Mouse (Mus musculus) MEL (cell line): Measurements from ENCODE around the gene Fam19a2. TPM values are rescaled to one million over a fixed set of nuclear protein-coding genes. Genes with fewer than 3 reads are reported as not detected.
A peak's percentile ranks its signal among the peaks of the same experiment; 100 is the strongest.

Experiments used
- DNase-seq: peaks from one replicate; pipeline ENCODE4 v3.0.0; 2011; ENCODE audit warnings: low read depth, low spot score
- H3K27ac ChIP-seq: 2 replicates; pipeline ENCODE4 v1.5.1; 2012; ENCODE audit warnings: low read depth, mild to moderate bottlenecking, control low read depth, low read length, moderate library complexity; ENCODE audit not compliant: control insufficient read depth
- H3K27me3 ChIP-seq, 2 experiments: fragments of 150-350 bp in 1 of 2; sonication (generic) in 1 of 2; 2 replicates each; pipeline ENCODE4 v1.6.1; 2012; ENCODE audit warnings: low read length in 2 of 2, mild to moderate bottlenecking in 2 of 2, improper control_type of control experiment in 1 of 2, moderate library complexity in 1 of 2; ENCODE audit not compliant: insufficient read depth in 2 of 2, control insufficient read depth in 1 of 2
- H3K36me3 ChIP-seq, 2 experiments: 2 replicates each; pipeline ENCODE4 v1.6.1; 2012 to 2014; ENCODE audit warnings: low read length in 2 of 2, improper control_type of control experiment in 1 of 2, inconsistent platforms in 1 of 2, mild to moderate bottlenecking in 1 of 2; ENCODE audit not compliant: insufficient read depth in 2 of 2, control insufficient read depth in 1 of 2
- H3K4me1 ChIP-seq, 2 experiments: fragments of 150-350 bp in 1 of 2; sonication (generic) in 1 of 2; 2 replicates each; pipeline ENCODE4 v1.6.1; 2012; ENCODE audit warnings: low read length in 2 of 2, improper control_type of control experiment in 1 of 2, mild to moderate bottlenecking in 1 of 2; ENCODE audit not compliant: insufficient read depth in 2 of 2, control insufficient read depth in 1 of 2
- H3K4me3 ChIP-seq, 2 experiments: fragments of 150-350 bp in 1 of 2; sonication (generic) in 1 of 2; 2 replicates each; pipeline ENCODE4 v1.5.1; 2012; ENCODE audit warnings: low read depth in 2 of 2, low read length in 2 of 2, mild to moderate bottlenecking in 2 of 2, moderate library complexity in 2 of 2, control low read depth in 1 of 2, improper control_type of control experiment in 1 of 2; ENCODE audit not compliant: control insufficient read depth in 1 of 2, insufficient read depth in 1 of 2
- H3K79me2 ChIP-seq: 2 replicates; pipeline ENCODE4 v1.6.1; 2012; ENCODE audit warnings: mild to moderate bottlenecking, low read length, moderate library complexity; ENCODE audit not compliant: control insufficient read depth, poor library complexity, insufficient read depth
- H3K9ac ChIP-seq: 2 replicates; pipeline ENCODE4 v1.6.1; 2012; ENCODE audit warnings: low read depth, mild to moderate bottlenecking, control low read depth, low read length, moderate library complexity; ENCODE audit not compliant: control insufficient read depth, poor library complexity, severe bottlenecking
- H3K9me3 ChIP-seq: fragments of 150-350 bp; sonication (generic); replicated peaks from 2 replicates; pipeline ENCODE4 v1.6.1; 2012; ENCODE audit warnings: mild to moderate bottlenecking, low read length, improper control_type of control experiment, moderate library complexity; ENCODE audit not compliant: insufficient read depth
- BHLHE40 ChIP-seq: IDR thresholded peaks from 2 replicates; pipeline ENCODE4 v1.6.1; 2012; ENCODE audit warnings: low read depth, mild to moderate bottlenecking, inconsistent platforms, low read length, improper control_type of control experiment, borderline replicate concordance
- CTCF ChIP-seq, 3 experiments: IDR thresholded peaks in 2 of 3; conservative IDR thresholded peaks in 1 of 3; 2 replicates each; pipeline ENCODE4 v1.5.1; 2011 to 2012; ENCODE audit warnings: low read length in 3 of 3, low read depth in 2 of 3, mild to moderate bottlenecking in 2 of 3, improper control_type of control experiment in 1 of 3, inconsistent platforms in 1 of 3, mixed read lengths in 1 of 3, moderate library complexity in 1 of 3; ENCODE audit not compliant: control insufficient read depth in 1 of 3, insufficient read depth in 1 of 3, poor library complexity in 1 of 3, severe bottlenecking in 1 of 3
- ELF1 ChIP-seq: IDR thresholded peaks from 2 replicates; pipeline ENCODE4 v1.6.1; 2014; ENCODE audit warnings: low read depth, mild to moderate bottlenecking, inconsistent platforms, low read length, improper control_type of control experiment, moderate library complexity
- JUND ChIP-seq: IDR thresholded peaks from 2 replicates; pipeline ENCODE4 v1.6.1; 2011; ENCODE audit warnings: low read depth, mild to moderate bottlenecking, improper control_type of control experiment, low read length
- KAT2A ChIP-seq: conservative IDR thresholded peaks from 2 replicates; pipeline ENCODE4 v1.6.1; 2012; ENCODE audit warnings: low read depth, low read length, improper control_type of control experiment, inconsistent platforms
- MEF2A ChIP-seq: IDR thresholded peaks from 2 replicates; pipeline ENCODE4 v1.6.1; 2014; ENCODE audit warnings: low read depth, mild to moderate bottlenecking, inconsistent platforms, low read length, improper control_type of control experiment; ENCODE audit not compliant: poor library complexity, insufficient replicate concordance, severe bottlenecking; ENCODE audit errors: extremely low read depth
- POLR2AphosphoS5 ChIP-seq: IDR thresholded peaks from 2 replicates; pipeline ENCODE4 v1.6.1; 2012; ENCODE audit warnings: low read depth, borderline replicate concordance, mild to moderate bottlenecking, inconsistent platforms, low read length, moderate library complexity, mixed read lengths
- RAD21 ChIP-seq: IDR thresholded peaks from 2 replicates; pipeline ENCODE4 v1.6.1; 2011; ENCODE audit warnings: mild to moderate bottlenecking, low read depth, low read length, improper control_type of control experiment
- SMC3 ChIP-seq: IDR thresholded peaks from 2 replicates; pipeline ENCODE4 v1.6.1; 2011; ENCODE audit warnings: low read depth, low read length, improper control_type of control experiment
- TBP ChIP-seq: IDR thresholded peaks from 2 replicates; pipeline ENCODE4 v1.8.0; 2011; ENCODE audit warnings: low read depth, low read length, improper control_type of control experiment
- TCF12 ChIP-seq: IDR thresholded peaks from 2 replicates; pipeline ENCODE4 v1.6.1; 2014; ENCODE audit warnings: low read depth, mild to moderate bottlenecking, inconsistent platforms, low read length, improper control_type of control experiment, moderate library complexity
- ZC3H11A ChIP-seq: IDR thresholded peaks from 2 replicates; pipeline ENCODE4 v1.6.1; 2012; ENCODE audit warnings: low read depth, mild to moderate bottlenecking, inconsistent platforms, low read length, improper control_type of control experiment
- ZKSCAN1 ChIP-seq: IDR thresholded peaks from 2 replicates; pipeline ENCODE4 v1.6.1; 2012; ENCODE audit warnings: low read depth, mild to moderate bottlenecking, inconsistent platforms, low read length, improper control_type of control experiment, moderate library complexity
- ZMIZ1 ChIP-seq: IDR thresholded peaks from 2 replicates; pipeline ENCODE4 v1.6.1; 2012; ENCODE audit warnings: low read depth, mild to moderate bottlenecking, inconsistent platforms, low read length, improper control_type of control experiment, moderate library complexity
- polyA plus RNA-seq, 2 experiments: library from polyadenylated mRNA; stranded (reverse) in 1 of 2; unstranded in 1 of 2; fragments of >175 nt in 1 of 2; fragments of >200 nt in 1 of 2; gene quantifications; 2 replicates each; pipeline versions ENCODE4 v1.2.1 to v1.2.4; 2012; ENCODE audit warnings: low replicate concordance in 2 of 2, low read depth in 1 of 2; ENCODE audit not compliant: insufficient read length in 2 of 2, insufficient read depth in 1 of 2, missing spikeins in 1 of 2
- total RNA-seq: library from RNA; depleted of rRNA; stranded (reverse); fragments of 300-350 nt; gene quantifications from 2 replicates; pipeline ENCODE4 v1.2.3, GENCODE M21; 2012

Gene Fam19a2
- total and polyA plus RNA-seq, 3 experiments: not detected

GRCm38 (mm10) chr10:123251904-123252303 is 11.9 kb upstream of the Fam19a2 start:
- Histone ChIP-seq H3K27me3 (no peaks in the 10 kb centered on the region; a peak in 2 of 4 replicates), H3K4me1 (no peaks in the 10 kb centered on the region)

GRCm38 (mm10) chr10:123254299-123254698 is 9.5 kb upstream of the Fam19a2 start:
- no peaks in the 10 kb centered on the region for H3K9me3 ChIP-seq
- H3K79me2 ChIP-seq: no peaks in the 10 kb centered on the region
- no peak overlapping the region; a peak in 1 of 4 replicates for H3K4me3 ChIP-seq
- TF ChIP-seq BHLHE40 (no peak), RAD21 (peak; percentile 49), CTCF (IDR thresholded peaks at IDR 0.05 in 2 of 3, conservative IDR thresholded peaks at IDR 0.05 in 1 of 3; ENCODE audit: control insufficient read depth in 1 of 3, insufficient read depth in 1 of 3, low read depth in 2 of 3, low read length in 3 of 3, poor library complexity in 1 of 3, severe bottlenecking in 1 of 3) (peak; percentile 54 to 77 (median 66)), ZC3H11A (peak; percentile 15; the same call in 1 of the 2 replicates), TCF12 (no peak), SMC3 (peak; percentile 60)
- H3K27me3 ChIP-seq: no peaks in the 10 kb centered on the region; a peak in 2 of 4 replicates
- no peak overlapping the region for H3K27ac ChIP-seq
- no peaks in the 10 kb centered on the region for H3K36me3 ChIP-seq
- peak; percentile 67 for DNase-seq
- no peaks in the 10 kb centered on the region for H3K4me1 ChIP-seq
- no peak overlapping the region for H3K9ac ChIP-seq

More at GRCm38 (mm10) chr10:123251904-123252303, 11.9 kb upstream of the Fam19a2 start:
- DNase-seq: no peak
- Histone ChIP-seq H3K79me2 (no peaks in the 10 kb centered on the region), H3K27ac (no peak overlapping the region), H3K36me3 (no peaks in the 10 kb centered on the region), H3K4me3 (no peak overlapping the region), H3K9ac (no peak overlapping the region), H3K9me3 (no peaks in the 10 kb centered on the region)
- TF ChIP-seq TBP (no peak), ELF1 (no peak), ZMIZ1 (no peak), POLR2AphosphoS5 (no peak), KAT2A (no peak), ZKSCAN1 (no peak), SMC3 (no peak), JUND (no peak), MEF2A (no peak)
